Mouse (Mus musculus) stomach, postnatal 0 days (tissue): ENCODE data around the gene Cic. TPM values are rescaled to one million over a fixed set of nuclear protein-coding genes. Genes with fewer than 3 reads are reported as not detected.

ENCODE experiments used
- ATAC-seq: fragments of 200-750 bp; cut with Nextera tagmentation; 2 replicates; pipeline ENCODE4 v1.8.0; 2017; ENCODE audit not compliant: low FRiP score, low TSS enrichment
- DNase-seq: peaks from one replicate; pipeline ENCODE4 v3.0.0-alpha.2; 2016; ENCODE audit warnings: low spot score
- H3K27ac ChIP-seq: fragments of 300-500 bp; sonication (generic); replicated peaks from 2 replicates; pipeline ENCODE4 v1.5.1; 2014; ENCODE audit warnings: mild to moderate bottlenecking, control low read depth
- H3K27me3 ChIP-seq: fragments of 300-500 bp; sonication (generic); 2 replicates; pipeline ENCODE4 v1.6.1; 2014; ENCODE audit warnings: low read length; ENCODE audit not compliant: control insufficient read depth, insufficient read depth
- H3K36me3 ChIP-seq: fragments of 300-500 bp; sonication (generic); 2 replicates; pipeline ENCODE4 v1.6.1; 2014; ENCODE audit warnings: low read length, mixed read lengths; ENCODE audit not compliant: control insufficient read depth, insufficient read depth
- H3K4me1 ChIP-seq: fragments of 300-500 bp; sonication (generic); replicated peaks from 2 replicates; pipeline ENCODE4 v1.6.1; 2014; ENCODE audit warnings: antibody characterized with exemption; ENCODE audit not compliant: control insufficient read depth, insufficient read depth
- H3K4me2 ChIP-seq: fragments of 300-500 bp; sonication (generic); replicated peaks from 2 replicates; pipeline ENCODE4 v1.6.1; 2014; ENCODE audit warnings: low read depth, mild to moderate bottlenecking, control low read depth, moderate library complexity
- H3K4me3 ChIP-seq: fragments of 300-500 bp; sonication (generic); 2 replicates; pipeline ENCODE4 v1.5.1; 2014; ENCODE audit warnings: low read depth, low read length, control low read depth
- H3K9ac ChIP-seq: fragments of 300-500 bp; sonication (generic); 2 replicates; pipeline ENCODE4 v1.6.1; 2014; ENCODE audit warnings: mild to moderate bottlenecking, low read length, control low read depth, mixed read lengths
- H3K9me3 ChIP-seq: fragments of 300-500 bp; sonication (generic); 2 replicates; pipeline ENCODE4 v1.6.1; 2016; ENCODE audit warnings: low read length; ENCODE audit not compliant: control insufficient read depth
- CTCF ChIP-seq: IDR thresholded peaks from 2 replicates; pipeline ENCODE4 v1.5.1; 2016; ENCODE audit warnings: antibody characterized with exemption, low read depth, mild to moderate bottlenecking, moderate library complexity
- EP300 ChIP-seq: optimal IDR thresholded peaks from 2 replicates; pipeline ENCODE3; 2016; ENCODE audit warnings: antibody characterized with exemption
- WGBS: fragments of 180-500 bp; shearing (Covaris S2); extraction: QIAGEN DNeasy Blood & Tissue Kit; methylation state at CpG from one replicate; pipeline ENCODE4 v1.1.7; 2014; 5-methylcytosine and 5-hydroxymethylcytosine counted together
- polyA plus RNA-seq: library from polyadenylated mRNA; unstranded; fragments of >200 nt; fragmentation: Nextera tagmentation; extraction: Ambion mirVana; gene quantifications from 2 replicates; pipeline ENCODE4 v1.2.1, GENCODE M21; 2015

The Cic gene
- polyA plus RNA-seq, 1 experiment from 2014 or later: 15.9 TPM

GRCm38 (mm10) chr7:25288721-25289120 lies 21.2 kb downstream of the Cic start:
- Histone ChIP-seq H3K27me3 (no peaks in the 10 kb centered on the region), H3K4me2 (no peak overlapping the region), H3K4me1 (peaks cover 7% of the 10 kb centered on the region), H3K4me3 (no peak overlapping the region), H3K9ac (no peak overlapping the region), H3K9me3 (no peaks in the 10 kb centered on the region), H3K36me3 (peaks cover 68% of the 10 kb centered on the region), H3K27ac (no peak overlapping the region)
- TF ChIP-seq CTCF (no peak), EP300 (no peak)
- DNase-seq (no peak), ATAC-seq (no peak)
- 90% methylated on average over 3 of the region's 3 CpGs for WGBS

GRCm38 (mm10) chr7:25289925-25290324 lies 22.4 kb downstream of the Cic start:
- TF ChIP-seq EP300 (no peak), CTCF (peak; percentile 49)
- ATAC-seq (no peak), DNase-seq (no peak)
- Histone ChIP-seq H3K4me2 (no peak overlapping the region), H3K36me3 (peaks cover 71% of the 10 kb centered on the region), H3K27ac (no peak overlapping the region), H3K9ac (no peak overlapping the region), H3K27me3 (no peaks in the 10 kb centered on the region), H3K9me3 (no peaks in the 10 kb centered on the region), H3K4me3 (no peak overlapping the region), H3K4me1 (no peaks in the 10 kb centered on the region)
- 93% methylated on average over 3 of the region's 3 CpGs for WGBS

- TF ChIP-seq EP300 (no peak), CTCF (no peak)
Measured at GRCm38 (mm10) chr7:25290463-25290862, 23.0 kb downstream of the Cic start.

GRCm38 (mm10) chr7:25290911-25291310 lies 23.4 kb downstream of the Cic start:
- Histone ChIP-seq H3K9me3 (no peaks in the 10 kb centered on the region), H3K27ac (no peak overlapping the region; the same call in 1 of the 2 replicates), H3K9ac (no peak overlapping the region), H3K4me1 (no peaks in the 10 kb centered on the region), H3K4me2 (no peak overlapping the region), H3K4me3 (no peak overlapping the region), H3K27me3 (no peaks in the 10 kb centered on the region), H3K36me3 (peaks cover 65% of the 10 kb centered on the region)
- DNase-seq (peak; percentile 88), ATAC-seq (peak; percentile 25)
- TF ChIP-seq CTCF (no peak), EP300 (no peak)
- WGBS: 56% methylated on average over 2 of the region's 2 CpGs

More at GRCm38 (mm10) chr7:25290463-25290862, 23.0 kb downstream of the Cic start:
- DNase-seq (no peak), ATAC-seq (peak; percentile 17; the same call in 1 of the 2 replicates)
- no peaks in the 10 kb centered on the region for H3K9me3 ChIP-seq
- WGBS: 100% methylated on average over 1 of the region's 1 CpGs
- H3K27ac ChIP-seq: no peak overlapping the region
- no peaks in the 10 kb centered on the region for H3K4me1 ChIP-seq
- H3K36me3 ChIP-seq: peaks cover 69% of the 10 kb centered on the region
- no peak overlapping the region for H3K4me2 ChIP-seq
- no peak overlapping the region for H3K4me3 ChIP-seq
- H3K27me3 ChIP-seq: no peaks in the 10 kb centered on the region
- H3K9ac ChIP-seq: no peak overlapping the region

GRCm38 (mm10) chr7:25292107-25292506 lies 24.6 kb downstream of the Cic start:
- 51% methylated on average over 7 of the region's 7 CpGs for WGBS
- H3K27ac ChIP-seq: no peak overlapping the region
- no peaks in the 10 kb centered on the region for H3K9me3 ChIP-seq
- H3K36me3 ChIP-seq: peaks cover 54% of the 10 kb centered on the region
- TF ChIP-seq CTCF: no peak
- TF ChIP-seq EP300: no peak
- no peaks in the 10 kb centered on the region for H3K27me3 ChIP-seq
- no peak overlapping the region for H3K9ac ChIP-seq
- DNase-seq (no peak), ATAC-seq (no peak)
- H3K4me3 ChIP-seq: no peak overlapping the region
- no peaks in the 10 kb centered on the region for H3K4me1 ChIP-seq
- H3K4me2 ChIP-seq: no peak overlapping the region

- 68% methylated on average over 10 of the region's 10 CpGs for WGBS
- no peak overlapping the region for H3K9ac ChIP-seq
Measured at GRCm38 (mm10) chr7:25293191-25293739, 25.8 kb downstream of the Cic start.

More at GRCm38 (mm10) chr7:25293191-25293739, 25.8 kb downstream of the Cic start:
- Histone ChIP-seq H3K27me3 (no peaks in the 10 kb centered on the region), H3K36me3 (peaks cover 43% of the 10 kb centered on the region), H3K4me3 (no peak overlapping the region), H3K4me2 (no peak overlapping the region), H3K27ac (no peak overlapping the region), H3K9me3 (no peaks in the 10 kb centered on the region), H3K4me1 (no peaks in the 10 kb centered on the region)
- ATAC-seq (no peak), DNase-seq (no peak)
- no peak for TF ChIP-seq EP300
- TF ChIP-seq CTCF: no peak
